Mouse (Mus musculus) heart, embryonic 13.5 days (tissue): ENCODE measurements around the gene Crisp2. TPM values are rescaled to one million over a fixed set of nuclear protein-coding genes. Genes with fewer than 3 reads are reported as not detected.

Experiments used
- polyA plus RNA-seq: library from polyadenylated mRNA; unstranded; fragments of >200 nt; fragmentation: Nextera tagmentation; extraction: Ambion mirVana; gene quantifications from 2 replicates; pipeline ENCODE4 v1.2.1, GENCODE M21; 2015

The Crisp2 gene
- polyA plus RNA-seq, 1 experiment from 2014 or later: not detected

Other genes with a start within 250 kb of the Crisp2 start
- not detected in 2 replicates for gene Esp6, start 245.5 kb downstream of the Crisp2 start, polyA plus RNA-seq
- gene Esp4, start 208.4 kb downstream of the Crisp2 start, polyA plus RNA-seq: not detected in 2 replicates
- gene Esp3, start 174.9 kb downstream of the Crisp2 start, polyA plus RNA-seq: not detected in 2 replicates
- not detected in 2 replicates for gene Esp1, start 79.9 kb downstream of the Crisp2 start, polyA plus RNA-seq
- gene Rhag, start 4.1 kb upstream of the Crisp2 start, polyA plus RNA-seq: 4.4 and 7.7 TPM in 2 replicates
- 2.0 and 2.3 TPM in 2 replicates for gene 9130008F23Rik, start 73.6 kb upstream of the Crisp2 start, polyA plus RNA-seq
- gene Glyatl3, start 107.3 kb upstream of the Crisp2 start, polyA plus RNA-seq: not detected in 2 replicates
- gene Mut, start 127.7 kb upstream of the Crisp2 start, polyA plus RNA-seq: 31.0 and 33.8 TPM in 2 replicates
- 15.5 and 15.8 TPM in 2 replicates for gene Cenpq, start 128.0 kb upstream of the Crisp2 start, polyA plus RNA-seq